Mouse (Mus musculus) liver, postnatal 0 days (tissue): ENCODE data around the gene Bicdl2. TPM values are rescaled to one million over a fixed set of nuclear protein-coding genes. Genes with fewer than 3 reads are reported as not detected.

Experiments
- ATAC-seq: fragments of 200-750 bp; cut with Nextera tagmentation; 2 replicates; pipeline ENCODE4 v1.8.0; 2017; ENCODE audit warnings: mild to moderate bottlenecking, moderate library complexity
- DNase-seq: peaks from one replicate; pipeline ENCODE4 v3.0.0-alpha.2; 2016
- H3K27ac ChIP-seq: fragments of 300-500 bp; sonication (generic); 2 replicates; pipeline ENCODE4 v1.5.1; 2014; ENCODE audit warnings: antibody characterized with exemption, moderate library complexity, mild to moderate bottlenecking, low read depth
- H3K27me3 ChIP-seq: fragments of 300-500 bp; sonication (generic); 2 replicates; pipeline ENCODE4 v1.6.1; 2014; ENCODE audit warnings: low read length, control low read depth, mixed read lengths; ENCODE audit not compliant: insufficient read depth
- H3K36me3 ChIP-seq: fragments of 300-500 bp; sonication (generic); replicated peaks from 2 replicates; pipeline ENCODE4 v1.6.1; 2014; ENCODE audit warnings: mild to moderate bottlenecking, control low read depth, low read length, moderate library complexity, mixed read lengths; ENCODE audit not compliant: insufficient read depth
- H3K4me1 ChIP-seq: fragments of 300-500 bp; sonication (generic); 2 replicates; pipeline ENCODE4 v1.6.1; 2014; ENCODE audit warnings: antibody characterized with exemption, mild to moderate bottlenecking, control low read depth; ENCODE audit not compliant: insufficient read depth
- H3K4me2 ChIP-seq: fragments of 300-500 bp; sonication (generic); 2 replicates; pipeline ENCODE4 v1.6.1; 2014; ENCODE audit warnings: low read depth, mild to moderate bottlenecking, low read length, moderate library complexity, mixed read lengths
- H3K4me3 ChIP-seq: fragments of 300-500 bp; sonication (generic); 2 replicates; pipeline ENCODE4 v1.5.1; 2014; ENCODE audit warnings: low read depth, low read length
- H3K9ac ChIP-seq: fragments of 300-500 bp; sonication (generic); replicated peaks from 2 replicates; pipeline ENCODE4 v1.6.1; 2014; ENCODE audit warnings: mild to moderate bottlenecking, moderate library complexity
- H3K9me3 ChIP-seq: fragments of 300-500 bp; sonication (generic); 2 replicates; pipeline ENCODE4 v1.6.1; 2016; ENCODE audit warnings: mild to moderate bottlenecking, control low read depth, low read length, mixed read lengths
- CTCF ChIP-seq: sonication (generic); IDR thresholded peaks from 2 replicates; pipeline ENCODE4 v1.5.1; 2016; ENCODE audit warnings: antibody characterized with exemption, low read depth
- EP300 ChIP-seq: IDR thresholded peaks from 2 replicates; pipeline ENCODE4 v1.6.1; 2016; ENCODE audit warnings: antibody characterized with exemption, low read depth, mild to moderate bottlenecking
- WGBS: fragments of 180-500 bp; shearing (Covaris S2); extraction: QIAGEN DNeasy Blood & Tissue Kit; methylation state at CpG from one replicate; pipeline ENCODE4 v1.1.7; 2014; ENCODE audit not compliant: insufficient replicate concordance; 5-methylcytosine and 5-hydroxymethylcytosine counted together
- polyA plus RNA-seq: library from polyadenylated mRNA; unstranded; fragments of >200 nt; fragmentation: Nextera tagmentation; extraction: Ambion mirVana; gene quantifications from 2 replicates; pipeline ENCODE4 v1.2.1, GENCODE M21; 2015

Bicdl2 gene
- polyA plus RNA-seq, 1 experiment from 2014 or later: 0.31 TPM

DNA sequence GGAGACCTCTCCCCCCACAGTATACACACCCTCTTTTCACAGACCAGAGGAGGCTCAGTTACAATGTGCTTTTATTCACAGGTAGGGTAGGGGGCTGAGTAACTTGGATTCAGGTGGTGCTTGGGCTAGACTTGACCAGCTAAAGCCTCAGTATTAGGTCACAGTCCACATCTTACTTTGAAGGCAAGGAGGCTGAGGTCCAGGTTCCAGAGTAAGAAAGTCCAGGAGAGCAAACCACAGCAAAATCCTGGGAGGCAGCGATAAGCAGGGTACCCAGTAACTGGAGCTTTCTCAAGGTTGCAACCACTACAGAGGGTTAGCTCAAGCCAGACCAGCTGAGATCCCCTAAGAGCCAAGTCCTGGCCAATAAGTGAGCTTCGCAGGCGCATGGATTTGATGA is 22.2 kb downstream of the Bicdl2 start:
- H3K27ac ChIP-seq: no peak overlapping the region
- WGBS: 63% methylated on average over 3 of the region's 3 CpGs
- H3K4me1 ChIP-seq: peaks cover 11% of the 10 kb centered on the region
- H3K27me3 ChIP-seq: peaks cover 66% of the 10 kb centered on the region
- no peak for TF ChIP-seq CTCF
- no peak for TF ChIP-seq EP300
- no peaks in the 10 kb centered on the region for H3K36me3 ChIP-seq
- H3K9ac ChIP-seq: no peak overlapping the region
- no peak overlapping the region for H3K4me3 ChIP-seq
- H3K9me3 ChIP-seq: no peaks in the 10 kb centered on the region
- no peak for ATAC-seq
- no peak for DNase-seq
- H3K4me2 ChIP-seq: no peak overlapping the region

DNA sequence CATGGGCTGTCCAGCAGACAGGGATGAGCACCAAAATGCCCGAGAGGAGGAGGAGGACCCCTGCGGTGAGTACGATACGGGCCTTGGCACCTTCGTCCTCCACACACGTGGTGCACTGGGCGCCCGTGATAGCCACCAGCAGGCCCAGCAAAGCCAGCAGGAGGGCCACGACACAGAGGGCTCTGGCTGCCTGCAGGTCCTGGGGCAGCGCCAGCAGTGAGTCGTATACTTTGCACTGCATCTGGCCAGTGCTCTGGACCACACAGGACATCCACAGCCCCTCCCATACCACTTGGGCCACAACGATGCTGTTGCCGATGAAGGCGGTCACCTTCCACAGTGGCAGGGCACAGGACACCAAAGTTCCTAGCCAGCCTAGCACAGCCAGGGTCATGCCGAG is 22.9 kb downstream of the Bicdl2 start:
- Histone ChIP-seq H3K9ac (no peak overlapping the region), H3K4me1 (peaks cover 7% of the 10 kb centered on the region), H3K9me3 (no peaks in the 10 kb centered on the region), H3K36me3 (no peaks in the 10 kb centered on the region), H3K27ac (no peak overlapping the region), H3K27me3 (peaks cover 62% of the 10 kb centered on the region), H3K4me3 (no peak overlapping the region), H3K4me2 (no peak overlapping the region)
- TF ChIP-seq EP300 (no peak), CTCF (no peak)
- ATAC-seq (no peak), DNase-seq (peak; percentile 10)
- 23% methylated on average over 15 of the region's 15 CpGs for WGBS

DNA sequence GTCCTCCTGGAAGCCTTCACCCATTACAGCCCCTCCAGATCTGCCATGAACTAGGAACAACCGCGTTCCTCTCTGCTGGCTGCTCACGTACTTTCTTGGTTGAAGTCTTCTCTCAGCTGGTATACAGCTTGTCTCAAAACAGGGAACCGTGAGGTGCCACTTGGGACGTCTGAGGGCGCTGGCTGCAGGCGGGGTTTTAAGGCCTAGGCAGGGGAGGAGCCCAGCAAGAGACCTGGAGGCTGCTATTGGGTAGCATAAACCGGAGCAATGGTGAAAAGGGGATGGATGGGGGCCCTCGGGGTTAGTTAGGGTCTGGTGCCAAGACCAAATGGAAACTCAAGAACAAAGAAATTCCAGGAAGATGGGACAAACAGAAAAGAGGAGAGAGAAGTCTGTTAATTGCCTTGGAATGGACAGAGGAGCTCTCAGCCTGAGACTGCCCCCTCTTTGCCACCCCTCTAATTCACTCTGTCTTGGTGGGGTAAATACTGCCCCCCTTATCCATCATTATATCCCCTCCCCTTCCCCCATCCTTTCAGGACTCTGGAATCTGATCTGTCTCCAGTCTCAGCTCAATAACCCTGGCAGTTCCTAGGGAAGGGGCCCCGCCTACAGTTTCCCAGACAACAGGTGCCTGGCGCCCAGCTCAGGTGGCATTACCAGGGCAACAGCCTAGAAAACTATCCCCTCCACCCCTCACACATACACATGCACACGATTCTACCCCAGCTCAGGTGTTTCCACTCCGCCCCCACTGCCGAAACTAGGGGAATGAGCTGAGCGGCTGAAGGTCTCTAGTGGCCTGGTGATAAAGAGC is 23.8 kb downstream of the Bicdl2 start, which contains the start of gene Cldn9:
Cldn9 (minus strand) TSS at position 171 of the 817 bp plus-strand sequence.
- Histone ChIP-seq H3K27ac (no peak within 1 kb of the TSS), H3K36me3 (no peaks in the 10 kb centered on the region), H3K9me3 (no peaks in the 10 kb centered on the region), H3K9ac (no peak within 1 kb of the TSS), H3K27me3 (peaks cover 54% of the 10 kb centered on the region), H3K4me3 (no peak within 1 kb of the TSS), H3K4me1 (peaks cover 6% of the 10 kb centered on the region), H3K4me2 (no peak within 1 kb of the TSS)
- ATAC-seq (no peak), DNase-seq (peak; percentile 14)
- TF ChIP-seq CTCF (no peak), EP300 (no peak)
- 30% methylated on average over 15 of the region's 15 CpGs for WGBS

DNA sequence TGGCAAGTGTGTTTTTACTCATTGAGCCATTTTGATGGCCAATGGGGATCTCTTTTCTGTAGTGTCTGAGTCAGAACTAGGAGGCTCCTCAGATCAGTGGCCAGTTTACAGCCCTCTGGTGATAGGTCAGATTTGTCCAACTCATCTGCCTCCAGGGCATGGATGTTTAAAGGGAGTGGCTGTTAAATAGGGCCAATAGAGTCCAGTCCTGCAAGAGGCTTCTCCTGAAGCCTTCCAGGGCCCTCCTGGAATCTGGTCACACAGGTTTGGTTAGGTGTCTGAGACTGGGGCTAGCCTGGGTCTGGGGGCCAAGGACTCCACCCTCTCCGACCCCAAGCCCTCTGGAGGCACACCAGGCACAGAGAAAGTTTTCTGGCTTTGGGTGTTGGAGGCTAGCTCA is 34.2 kb downstream of the Bicdl2 start:
- DNase-seq: no peak
- Histone ChIP-seq H3K9me3 (no peaks in the 10 kb centered on the region), H3K4me3 (no peak overlapping the region), H3K9ac (no peak overlapping the region), H3K36me3 (no peaks in the 10 kb centered on the region), H3K4me2 (no peak overlapping the region), H3K4me1 (no peaks in the 10 kb centered on the region), H3K27ac (no peak overlapping the region), H3K27me3 (peaks cover 20% of the 10 kb centered on the region)
- no peak for ATAC-seq
- 53% methylated on average over 1 of the region's 1 CpGs for WGBS
- TF ChIP-seq CTCF: no peak
- no peak for TF ChIP-seq EP300

DNA sequence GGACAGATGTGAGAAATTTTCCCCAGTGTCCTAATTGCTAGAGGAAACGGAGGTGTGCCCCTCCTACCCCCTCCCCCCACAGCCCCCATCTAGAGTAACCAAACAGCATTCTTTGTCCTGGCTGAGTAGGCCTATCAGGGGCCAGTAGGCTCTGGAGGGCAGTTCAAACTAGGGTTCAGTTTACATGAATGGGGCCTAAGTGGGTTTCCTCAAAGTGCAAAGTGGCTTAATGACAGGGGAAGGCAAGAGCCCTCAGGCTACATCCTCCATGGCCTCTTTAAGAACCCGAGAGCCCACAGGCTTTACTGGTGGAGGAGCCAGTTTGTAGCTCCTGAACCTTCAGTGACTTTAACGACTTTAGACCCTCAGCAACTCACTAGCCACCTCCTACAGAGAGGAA is 35.5 kb downstream of the Bicdl2 start:
- peaks cover 32% of the 10 kb centered on the region for H3K27me3 ChIP-seq
- H3K27ac ChIP-seq: no peak overlapping the region
- peaks cover 4% of the 10 kb centered on the region; the same call in 1 of the 2 replicates for H3K4me1 ChIP-seq
- H3K9ac ChIP-seq: no peak overlapping the region
- H3K4me2 ChIP-seq: no peak overlapping the region
- no peaks in the 10 kb centered on the region for H3K9me3 ChIP-seq
- WGBS: 35% methylated on average over 3 of the region's 3 CpGs
- H3K4me3 ChIP-seq: no peak overlapping the region
- TF ChIP-seq CTCF (no peak), EP300 (no peak)
- DNase-seq (no peak), ATAC-seq (no peak)
- no peaks in the 10 kb centered on the region for H3K36me3 ChIP-seq

DNA sequence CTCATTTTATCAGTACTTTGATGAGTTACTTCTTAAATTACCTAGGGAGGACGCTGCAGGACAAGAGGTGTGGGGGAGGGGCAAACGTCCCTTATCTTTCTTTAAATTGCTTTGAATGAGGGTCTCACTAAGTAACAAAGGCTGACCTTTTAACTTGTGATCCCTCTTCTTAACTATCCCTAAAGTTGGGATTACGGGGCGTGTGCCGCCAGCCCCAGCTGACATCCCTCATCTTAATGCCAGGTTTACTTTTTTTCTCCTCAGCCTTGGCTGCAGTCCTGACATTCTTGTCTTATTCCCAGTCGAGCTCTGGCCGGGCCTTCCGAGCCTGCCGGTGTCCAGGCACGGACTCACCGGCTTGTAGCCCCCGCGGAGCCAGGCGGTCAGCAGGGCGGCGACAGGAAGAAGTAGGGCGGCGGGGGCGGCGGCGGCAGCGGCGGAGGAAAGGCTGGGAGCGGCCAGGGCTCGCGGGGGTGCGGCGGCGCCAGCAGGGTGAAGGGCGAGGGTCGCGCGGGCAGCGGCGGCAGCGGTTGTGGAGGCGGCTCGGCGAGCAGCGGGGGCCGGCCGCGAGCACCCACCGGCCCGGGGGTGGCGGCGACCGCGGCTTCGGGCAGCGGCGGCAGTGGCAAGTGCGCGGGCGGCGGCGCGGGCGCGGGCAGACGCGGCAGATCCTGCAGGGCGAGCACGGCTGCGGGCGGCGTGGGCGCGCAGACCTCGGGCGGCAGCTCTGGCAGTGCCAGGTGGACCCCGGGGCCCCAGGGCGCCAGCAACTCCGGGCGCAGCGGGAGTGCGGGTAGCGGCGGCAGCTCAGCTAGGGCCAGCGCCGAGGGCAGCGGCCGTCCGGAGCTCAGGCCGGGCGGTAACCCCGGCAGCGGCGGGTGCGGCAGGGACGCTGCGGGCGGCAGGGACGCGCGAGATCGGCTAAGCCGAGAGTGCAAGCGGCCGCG is 39.1 kb downstream of the Bicdl2 start:
- H3K9me3 ChIP-seq: no peaks in the 10 kb centered on the region
- peak overlapping the region; percentile 60 for H3K4me3 ChIP-seq
- peak overlapping the region; percentile 41; the same call in 1 of the 2 replicates for H3K9ac ChIP-seq
- no peaks in the 10 kb centered on the region for H3K36me3 ChIP-seq
- 2% methylated on average over 56 of the region's 101 CpGs for WGBS
- DNase-seq: no peak
- ATAC-seq: peak; percentile 76
- no peak overlapping the region for H3K27ac ChIP-seq
- H3K27me3 ChIP-seq: peaks cover 38% of the 10 kb centered on the region
- H3K4me1 ChIP-seq: peaks cover 4% of the 10 kb centered on the region; the same call in 1 of the 2 replicates
- no peak for TF ChIP-seq CTCF
- TF ChIP-seq EP300: no peak
- H3K4me2 ChIP-seq: peak overlapping the region; percentile 93
